Mouse (Mus musculus) T-helper 2 cell (primary cell): ENCODE results near the gene Gm21103.
"Not testable (repeated sequence)": the region's sequence is repeated elsewhere in the genome, so short reads cannot be mapped to it uniquely, and the experiment has no call there.

Experiments
- in situ Hi-C: fragments of 300-600 bp; cut with MboI, MseI; formaldehyde crosslinking; loops from one replicate; pipeline ENCODE4 v1.15.1; 2025; ENCODE audit warnings: high pct_unique_total_duplicates

Gm21103 gene

DNA sequence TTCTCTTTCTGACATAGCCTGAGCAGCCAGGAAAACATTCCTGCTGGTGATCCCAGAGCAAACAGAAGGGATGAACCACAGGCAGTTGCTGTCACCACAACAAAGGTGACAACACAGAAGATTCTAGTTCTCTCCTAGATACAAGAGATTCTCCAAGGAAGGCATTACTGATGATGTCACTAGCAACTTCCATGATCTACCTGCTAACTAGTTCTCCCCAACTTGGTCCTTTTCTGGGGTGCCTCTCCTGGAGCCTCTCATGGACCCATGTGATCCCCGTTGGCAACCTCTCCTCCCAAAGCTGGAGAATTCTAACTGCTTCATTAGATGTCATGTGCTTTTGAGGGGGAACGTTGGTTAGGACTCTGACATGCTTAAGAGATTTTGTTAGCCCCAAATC is at the start of gene Gm21103:
Gm21103 (minus strand) TSS at position 101 of the 400 bp plus-strand sequence.
- in situ Hi-C loops, result loop anchor here (10.0 to 25.0 kb wide), 3 partner anchors 333 to 1667 kb away; partner anchors contain the start of genes Gm8159 and Gm8374

DNA sequence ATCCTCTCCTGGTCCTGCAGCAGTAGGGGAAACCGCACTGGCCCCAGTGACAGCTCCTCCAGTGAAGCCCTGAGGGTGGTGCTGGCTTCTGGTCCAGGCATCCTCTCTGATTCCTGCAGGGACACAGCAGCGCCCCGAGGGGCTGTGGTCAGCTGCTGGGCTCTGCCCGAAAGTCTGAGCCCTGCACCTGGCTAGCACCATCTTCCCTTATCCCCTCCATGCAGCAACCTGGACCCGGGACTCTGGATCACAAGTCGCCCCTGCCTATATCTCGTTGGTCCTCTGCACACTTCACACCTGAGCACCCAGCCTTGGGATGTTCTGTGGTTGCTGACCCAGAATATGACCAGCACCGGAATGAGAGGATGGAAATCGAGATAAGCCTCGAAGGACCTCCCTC is 38.9 kb upstream of the Gm21103 start, which contains the start of gene Gm3618:
Gm3618 (minus strand) TSS at position 101 of the 400 bp plus-strand sequence.
- in situ Hi-C loops, result not testable (repeated sequence)

DNA sequence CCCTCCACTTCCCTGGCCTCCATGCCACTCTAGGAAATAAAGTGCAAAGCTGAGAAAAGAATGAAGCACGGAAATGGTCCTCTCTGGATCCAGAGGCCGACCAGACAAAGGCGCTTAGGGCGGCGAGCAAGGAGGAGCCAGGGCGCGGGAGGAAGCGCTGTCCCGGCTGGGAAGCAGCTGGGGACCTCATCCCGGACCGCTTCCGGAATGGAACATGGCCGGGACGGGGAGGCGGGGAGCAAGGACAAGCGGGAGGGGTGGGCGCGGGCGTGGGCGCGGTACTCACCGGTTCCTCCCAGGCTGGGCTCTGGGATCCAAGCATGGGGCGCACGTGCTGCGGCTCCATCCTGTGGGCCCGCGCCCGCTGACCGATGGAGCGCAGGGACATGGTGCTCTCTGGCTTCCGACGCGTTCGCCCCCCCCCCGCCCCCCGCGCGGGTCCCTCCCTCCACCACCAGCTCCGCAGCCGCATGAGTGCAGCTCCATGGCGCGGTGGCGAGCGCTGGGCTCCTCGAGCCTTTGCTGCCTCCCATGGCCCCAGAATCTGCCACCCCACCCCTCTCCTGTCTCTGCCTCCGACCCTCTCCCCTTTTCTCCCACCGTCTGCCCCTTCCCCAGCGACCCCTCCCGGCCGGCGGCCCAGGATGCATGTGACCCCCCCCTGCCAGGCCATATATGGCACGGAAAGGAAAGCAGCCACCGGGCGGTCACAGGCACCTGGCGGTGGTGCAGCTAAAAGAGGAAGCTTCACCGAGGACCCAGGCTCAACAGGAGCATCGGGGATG is 17.5 kb downstream of the Gm21103 start, which contains the start of gene Gm3411:
Gm3411 (minus strand) TSS at position 320 of the 785 bp plus-strand sequence.
- in situ Hi-C loops, result loop anchor here (25.0 kb wide), 1 partner anchor 1025 kb away; the partner anchor contains the start of gene Gm3739
